Mouse (Mus musculus) heart, embryonic 14.5 days (tissue): ENCODE measurements at regions not wholly inside any gene's neighbourhood (a gene's known extent, or its start where the extent isn't known, plus 50 kb on each side); places are given as distances from the start of the nearest gene placed in this dataset.

ENCODE experiments used
- ATAC-seq: fragments of 200-750 bp; cut with Nextera tagmentation; 2 replicates; pipeline ENCODE4 v1.8.0; 2017; ENCODE audit warnings: low read depth, moderate TSS enrichment; ENCODE audit not compliant: insufficient number of reproducible peaks, insufficient read depth, low FRiP score
- H3K27ac ChIP-seq, 2 experiments: fragments of 200-500 bp in 1 of 2; fragments of 300-500 bp in 1 of 2; sonication (generic) in 1 of 2; replicated peaks in 1 of 2; 2 replicates each; pipeline ENCODE4 v1.5.1; 2012 to 2014; ENCODE audit warnings: low read depth in 2 of 2, low read length in 2 of 2, control low read depth in 1 of 2, mild to moderate bottlenecking in 1 of 2, mixed read lengths in 1 of 2; ENCODE audit not compliant: control insufficient read depth in 1 of 2, insufficient read depth in 1 of 2
- H3K27me3 ChIP-seq: fragments of 300-500 bp; sonication (generic); 2 replicates; pipeline ENCODE4 v1.6.1; 2014; ENCODE audit warnings: mild to moderate bottlenecking, low read length, control low read depth; ENCODE audit not compliant: control insufficient read depth, insufficient read depth
- H3K36me3 ChIP-seq: fragments of 300-500 bp; sonication (generic); 2 replicates; pipeline ENCODE4 v1.6.1; 2014; ENCODE audit warnings: mild to moderate bottlenecking, control low read depth, low read length, mixed read lengths; ENCODE audit not compliant: control insufficient read depth, insufficient read depth
- H3K4me1 ChIP-seq, 2 experiments: fragments of 200-500 bp in 1 of 2; fragments of 300-500 bp in 1 of 2; sonication (generic) in 1 of 2; 2 replicates each; pipeline ENCODE4 v1.6.1; 2012 to 2014; ENCODE audit warnings: low read length in 2 of 2, control low read depth in 1 of 2, mixed read lengths in 1 of 2; ENCODE audit not compliant: control insufficient read depth in 2 of 2, insufficient read depth in 2 of 2
- H3K4me2 ChIP-seq: fragments of 300-500 bp; sonication (generic); 2 replicates; pipeline ENCODE4 v1.6.1; 2014; ENCODE audit warnings: mild to moderate bottlenecking, low read length
- H3K4me3 ChIP-seq, 2 experiments: fragments of 200-500 bp in 1 of 2; fragments of 300-500 bp in 1 of 2; sonication (generic) in 1 of 2; 2 replicates each; pipeline ENCODE4 v1.5.1; 2012 to 2014; ENCODE audit warnings: low read length in 2 of 2, mild to moderate bottlenecking in 2 of 2, control low read depth in 1 of 2, low read depth in 1 of 2, moderate library complexity in 1 of 2; ENCODE audit not compliant: control insufficient read depth in 1 of 2, insufficient read depth in 1 of 2
- H3K9ac ChIP-seq: fragments of 300-500 bp; sonication (generic); 2 replicates; pipeline ENCODE4 v1.6.1; 2014; ENCODE audit warnings: mild to moderate bottlenecking, low read length
- H3K9me3 ChIP-seq: fragments of 300-500 bp; sonication (generic); 2 replicates; pipeline ENCODE4 v1.6.1; 2016; ENCODE audit warnings: low read length, control low read depth; ENCODE audit not compliant: control insufficient read depth
- WGBS: fragments of 180-500 bp; shearing (Covaris S2); extraction: QIAGEN DNeasy Blood & Tissue Kit; methylation state at CpG from one replicate; pipeline ENCODE4 v1.1.7; 2014; 5-methylcytosine and 5-hydroxymethylcytosine counted together

- Histone ChIP-seq H3K4me2 (no peak overlapping the region), H3K27me3 (no peaks in the 10 kb centered on the region), H3K4me1 (no peaks in the 10 kb centered on the region), H3K9me3 (no peaks in the 10 kb centered on the region), H3K27ac (no peak overlapping the region), H3K4me3 (no peak overlapping the region), H3K36me3 (no peaks in the 10 kb centered on the region), H3K9ac (no peak overlapping the region)
- ATAC-seq: no peak
- WGBS: 50% methylated on average over 1 of the region's 1 CpGs
Measured at GRCm38 (mm10) chr1:77869174-77869573, 327.8 kb downstream of the Pax3 start.

- no peaks in the 10 kb centered on the region for H3K27me3 ChIP-seq
- no peaks in the 10 kb centered on the region for H3K9me3 ChIP-seq
- H3K4me2 ChIP-seq: no peak overlapping the region
- H3K36me3 ChIP-seq: no peaks in the 10 kb centered on the region
- H3K9ac ChIP-seq: no peak overlapping the region
- no peaks in the 10 kb centered on the region for H3K4me1 ChIP-seq
- no peak for ATAC-seq
- H3K27ac ChIP-seq: no peak overlapping the region
- H3K4me3 ChIP-seq: no peak overlapping the region
- 82% methylated on average over 9 of the region's 9 CpGs for WGBS
Measured at GRCm38 (mm10) chr1:77859931-77860330, 337.0 kb downstream of the Pax3 start.

- H3K9ac ChIP-seq: no peak overlapping the region
- no peak overlapping the region for H3K4me2 ChIP-seq
- no peaks in the 10 kb centered on the region for H3K36me3 ChIP-seq
- H3K9me3 ChIP-seq: no peaks in the 10 kb centered on the region
- no peak overlapping the region for H3K4me3 ChIP-seq
- H3K27me3 ChIP-seq: no peaks in the 10 kb centered on the region
- no peak for ATAC-seq
- 65% methylated on average over 1 of the region's 1 CpGs for WGBS
- no peak overlapping the region for H3K27ac ChIP-seq
- no peaks in the 10 kb centered on the region for H3K4me1 ChIP-seq
Measured at GRCm38 (mm10) chr1:77854366-77854765, 339.5 kb upstream of the Epha4 start.

- no peak overlapping the region for H3K4me3 ChIP-seq
- H3K27me3 ChIP-seq: no peaks in the 10 kb centered on the region
- WGBS: 73% methylated on average over 9 of the region's 9 CpGs
- ATAC-seq: no peak
- no peaks in the 10 kb centered on the region; a peak in 1 of 4 replicates for H3K4me1 ChIP-seq
- H3K4me2 ChIP-seq: no peak overlapping the region
- H3K27ac ChIP-seq: no peak overlapping the region
- H3K36me3 ChIP-seq: no peaks in the 10 kb centered on the region
- H3K9ac ChIP-seq: no peak overlapping the region
- no peaks in the 10 kb centered on the region for H3K9me3 ChIP-seq
Measured at GRCm38 (mm10) chr1:77847766-77848615, 333.1 kb upstream of the Epha4 start.

GRCm38 (mm10) chr1:77846039-77846727 lies 331.3 kb upstream of the Epha4 start:
- ATAC-seq: no peak
- H3K9ac ChIP-seq: no peak overlapping the region
- WGBS: 57% methylated on average over 12 of the region's 12 CpGs

GRCm38 (mm10) chr1:77840672-77841071 lies 325.8 kb upstream of the Epha4 start:
- ATAC-seq: no peak
- no peak overlapping the region for H3K9ac ChIP-seq
- no peaks in the 10 kb centered on the region for H3K4me1 ChIP-seq
- H3K27me3 ChIP-seq: no peaks in the 10 kb centered on the region
- no peaks in the 10 kb centered on the region for H3K36me3 ChIP-seq
- H3K4me2 ChIP-seq: no peak overlapping the region
- no peaks in the 10 kb centered on the region for H3K9me3 ChIP-seq
- H3K4me3 ChIP-seq: no peak overlapping the region
- 30% methylated on average over 9 of the region's 9 CpGs for WGBS
- no peak overlapping the region for H3K27ac ChIP-seq

More at GRCm38 (mm10) chr1:77846039-77846727, 331.3 kb upstream of the Epha4 start:
- Histone ChIP-seq H3K9me3 (no peaks in the 10 kb centered on the region), H3K4me3 (no peak overlapping the region), H3K36me3 (no peaks in the 10 kb centered on the region), H3K27ac (no peak overlapping the region), H3K4me1 (no peaks in the 10 kb centered on the region; a peak in 1 of 4 replicates), H3K4me2 (no peak overlapping the region), H3K27me3 (no peaks in the 10 kb centered on the region)

- no peak overlapping the region for H3K27ac ChIP-seq
- no peak overlapping the region for H3K4me3 ChIP-seq
- no peak overlapping the region for H3K9ac ChIP-seq
- ATAC-seq: no peak
- H3K27me3 ChIP-seq: no peaks in the 10 kb centered on the region
- no peaks in the 10 kb centered on the region for H3K9me3 ChIP-seq
- 46% methylated on average over 2 of the region's 2 CpGs for WGBS
- no peaks in the 10 kb centered on the region for H3K36me3 ChIP-seq
- no peak overlapping the region for H3K4me2 ChIP-seq
- H3K4me1 ChIP-seq: no peaks in the 10 kb centered on the region
Measured at GRCm38 (mm10) chr1:77832174-77832573, 317.3 kb upstream of the Epha4 start.
